Mouse (Mus musculus): ENCODE results near the gene Fars2.

The Fars2 gene

DNA sequence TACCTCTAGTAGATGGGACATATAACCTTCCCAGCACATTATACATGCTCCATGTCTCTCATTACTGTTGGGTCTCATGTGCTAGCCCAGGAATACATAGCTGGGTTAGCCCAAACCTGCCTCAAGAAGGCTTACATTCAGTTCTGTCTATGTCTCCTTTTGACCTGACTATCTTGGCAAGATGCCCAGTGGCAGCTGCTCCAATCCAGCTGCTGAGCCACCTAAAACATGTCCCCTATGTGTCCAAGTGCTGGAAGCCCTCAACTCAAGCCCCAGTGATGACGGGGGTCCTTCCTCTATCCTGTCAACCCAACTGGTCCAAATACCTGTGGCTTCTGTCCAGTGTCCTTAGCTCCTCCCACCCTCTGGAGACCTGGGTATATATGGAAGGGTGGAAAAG, 437.5 kb downstream of the Fars2 start:
- Histone ChIP-seq H3K27me3 (ENCODE audit: control insufficient read depth, insufficient read depth, low read length, poor library complexity, severe bottlenecking) (no peaks in the 10 kb centered on the region), H3K36me3 (ENCODE audit: control insufficient read depth, insufficient read depth, low read length, poor library complexity, severe bottlenecking) (no peaks in the 10 kb centered on the region)
- no peak for DNase-seq (ENCODE audit: low read depth, low spot score)

DNA sequence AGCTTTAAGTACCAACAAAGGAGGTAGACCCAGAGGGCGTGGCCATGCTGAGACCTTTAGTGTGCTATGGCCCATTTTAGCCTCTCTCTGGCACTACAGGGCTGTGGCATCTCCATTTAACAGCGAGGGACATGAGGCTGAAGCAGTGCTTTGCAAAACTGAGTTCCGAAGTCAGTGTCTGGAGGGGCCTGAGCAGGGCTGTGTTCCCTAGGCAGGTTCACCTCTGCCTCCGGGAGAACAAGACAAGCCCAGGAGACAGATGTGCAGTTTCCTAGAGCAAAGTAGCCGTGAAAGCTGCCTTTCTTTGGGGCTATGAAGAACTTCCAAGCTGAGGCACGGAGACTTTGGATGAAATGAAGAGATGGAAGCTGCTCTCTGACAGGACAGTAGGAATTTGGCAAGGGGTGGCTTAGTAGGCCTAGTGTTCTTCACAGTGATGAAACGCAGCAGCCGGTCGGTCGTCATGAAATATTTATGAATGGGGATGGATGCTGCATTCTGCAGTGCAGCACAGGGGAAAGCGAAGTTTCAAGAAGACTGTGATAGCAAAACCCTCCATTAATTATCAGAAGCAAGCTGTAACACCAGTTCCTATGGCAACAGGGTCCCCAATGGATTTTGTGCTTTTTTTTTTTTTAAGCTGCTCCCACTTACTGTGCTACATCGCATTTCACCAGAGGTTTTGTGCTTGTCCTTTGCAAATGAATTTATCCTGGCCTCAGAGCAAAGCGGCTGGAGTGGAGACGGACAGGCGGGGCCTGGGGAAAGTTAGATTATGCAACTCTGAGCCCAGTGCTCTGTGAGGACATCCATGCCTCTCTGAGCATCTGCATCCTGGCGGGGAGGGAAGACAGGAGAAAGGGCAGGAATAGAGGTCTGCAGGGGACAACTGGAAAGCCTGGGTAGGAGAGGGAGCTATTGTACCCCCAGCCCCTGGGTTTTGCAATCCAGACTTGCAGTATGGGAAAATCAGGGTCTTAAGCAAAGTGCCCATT, 445.5 kb downstream of the Fars2 start:
- H3K27me3 ChIP-seq (ENCODE audit: control insufficient read depth, insufficient read depth, low read length, poor library complexity, severe bottlenecking), result no peaks in the 10 kb centered on the region
- DNase-seq (ENCODE audit: low read depth, low spot score), result no peak
- no peaks in the 10 kb centered on the region for H3K36me3 ChIP-seq (ENCODE audit: control insufficient read depth, insufficient read depth, low read length, poor library complexity, severe bottlenecking)

DNA sequence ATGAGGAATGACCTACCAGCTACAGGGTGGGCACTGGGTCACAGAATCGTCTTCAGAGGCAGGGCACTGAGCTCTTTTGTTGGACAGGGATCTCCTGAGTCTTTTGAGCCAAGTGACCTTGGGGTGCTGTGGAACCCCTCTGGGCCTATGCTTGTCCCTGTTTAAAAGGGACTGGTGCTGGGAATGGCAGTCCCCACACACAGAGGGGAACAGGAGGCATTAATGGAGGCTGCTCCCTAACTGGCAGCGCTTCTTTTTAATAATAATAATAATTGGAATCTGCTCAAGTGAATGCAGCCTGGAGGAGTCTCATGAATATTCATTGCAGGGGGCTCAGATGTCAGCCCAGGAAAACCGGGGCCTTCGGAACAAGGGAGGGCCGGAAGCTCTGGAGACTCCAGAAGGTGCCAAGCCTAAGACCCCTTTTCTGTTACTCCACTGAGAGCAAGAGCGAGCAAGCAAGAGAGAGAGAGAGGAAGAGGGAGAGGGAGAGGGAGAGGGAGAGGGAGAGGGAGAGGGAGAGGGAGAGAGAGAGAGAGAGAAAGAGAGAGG, 447.6 kb downstream of the Fars2 start:
- H3K36me3 ChIP-seq (ENCODE audit: control insufficient read depth, insufficient read depth, low read length, poor library complexity, severe bottlenecking), result no peaks in the 10 kb centered on the region
- H3K27me3 ChIP-seq (ENCODE audit: control insufficient read depth, insufficient read depth, low read length, poor library complexity, severe bottlenecking), result no peaks in the 10 kb centered on the region
- DNase-seq (ENCODE audit: low read depth, low spot score), result no peak

DNA sequence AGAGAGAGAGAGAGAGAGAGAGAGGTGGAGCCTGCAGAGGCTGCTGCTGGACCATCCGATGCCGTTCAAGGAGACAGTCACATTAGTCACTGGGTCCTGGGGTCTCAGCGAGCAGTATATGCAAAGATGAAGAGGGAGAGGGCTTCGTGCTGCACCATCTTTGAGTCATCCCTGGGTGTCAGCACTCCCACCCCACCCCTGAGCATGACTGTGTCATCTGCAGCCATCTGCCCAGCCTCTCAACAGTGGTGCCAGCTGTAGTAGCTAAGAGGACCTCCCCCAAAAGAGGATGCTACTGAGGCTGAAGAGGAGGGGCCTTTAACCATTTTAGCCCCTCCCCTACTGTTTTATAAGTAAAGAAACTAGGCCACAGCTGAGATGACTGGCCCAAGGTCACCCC, 459.6 kb downstream of the Fars2 start:
- no peaks in the 10 kb centered on the region; the same call in 1 of the 2 replicates for H3K27me3 ChIP-seq (ENCODE audit: control insufficient read depth, insufficient read depth, low read length, poor library complexity, severe bottlenecking)
- no peak for DNase-seq (ENCODE audit: low read depth, low spot score)
- no peaks in the 10 kb centered on the region for H3K36me3 ChIP-seq (ENCODE audit: control insufficient read depth, insufficient read depth, low read length, poor library complexity, severe bottlenecking)

DNA sequence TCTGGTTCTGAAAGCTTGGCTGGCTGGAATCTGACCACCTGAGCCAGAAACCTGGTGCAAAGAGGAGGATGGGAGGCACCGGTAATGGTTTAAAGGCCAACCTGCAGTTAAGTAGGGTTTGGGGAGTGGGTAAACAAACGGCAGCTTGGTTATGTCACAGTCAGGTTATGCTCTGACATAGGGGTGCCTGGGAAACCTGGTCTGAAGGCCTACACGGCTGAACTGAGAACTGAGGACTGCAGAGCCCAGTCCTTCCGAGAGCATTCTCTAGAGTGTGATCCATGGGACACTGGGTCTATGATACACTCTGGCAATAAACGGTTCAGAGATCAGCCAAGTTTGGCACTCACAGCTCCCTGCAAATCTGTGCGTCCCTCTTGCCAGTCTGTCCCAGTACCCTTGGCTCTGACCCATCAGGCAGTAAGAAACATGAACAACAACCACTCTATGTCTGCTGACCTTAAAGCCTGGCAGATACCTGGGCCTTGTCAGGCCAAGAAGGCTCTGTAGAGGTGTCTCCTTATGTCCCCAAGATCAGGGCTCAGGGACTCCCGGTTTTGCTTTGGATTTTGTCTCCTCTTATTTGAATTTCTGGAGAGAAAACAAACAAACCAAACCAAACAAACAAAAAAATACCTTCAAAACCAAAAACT, 460.8 kb downstream of the Fars2 start:
- H3K27me3 ChIP-seq (ENCODE audit: control insufficient read depth, insufficient read depth, low read length, poor library complexity, severe bottlenecking), result no peaks in the 10 kb centered on the region; the same call in 1 of the 2 replicates
- no peaks in the 10 kb centered on the region for H3K36me3 ChIP-seq (ENCODE audit: control insufficient read depth, insufficient read depth, low read length, poor library complexity, severe bottlenecking)
- DNase-seq (ENCODE audit: low read depth, low spot score), result no peak

DNA sequence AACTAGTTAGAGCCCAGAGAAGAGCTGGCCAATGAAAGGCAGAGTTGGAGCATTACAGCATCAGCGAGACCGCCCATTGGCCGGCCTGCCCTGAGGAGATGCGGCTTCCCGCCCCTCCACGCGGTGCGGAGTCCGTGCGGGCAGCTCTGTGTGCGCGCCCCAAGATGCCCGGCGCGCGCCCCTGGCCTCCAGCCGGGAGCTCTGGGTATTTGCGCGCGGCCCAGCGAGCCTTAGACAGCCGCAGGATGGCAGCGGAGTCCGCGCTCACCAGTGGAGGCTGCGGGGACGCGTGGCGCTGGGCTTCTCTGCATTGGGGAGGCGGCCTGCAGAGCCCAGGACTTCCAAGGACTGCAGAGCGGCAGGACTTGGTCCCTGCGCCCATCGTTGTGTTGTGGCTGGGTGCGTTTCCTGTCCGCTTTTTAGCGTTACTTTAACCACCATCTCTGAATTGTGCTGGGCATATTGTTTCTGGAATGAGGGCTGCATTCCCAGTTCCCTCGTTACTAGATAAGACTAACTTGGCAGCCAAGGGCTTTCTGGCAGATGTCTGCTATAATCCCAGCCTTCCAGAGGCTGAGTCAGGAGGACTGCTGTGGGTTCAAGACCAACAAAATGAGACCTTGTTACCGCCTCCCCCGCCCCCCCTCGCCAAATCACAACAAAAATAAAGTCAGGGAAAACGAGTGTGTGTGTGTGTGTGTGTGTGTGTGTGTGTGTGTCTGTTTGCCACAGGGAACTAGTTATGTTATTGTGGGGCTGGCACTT, 461.5 kb downstream of the Fars2 start:
- DNase-seq (ENCODE audit: low read depth, low spot score), result no peak
- Histone ChIP-seq H3K27me3 (ENCODE audit: control insufficient read depth, insufficient read depth, low read length, poor library complexity, severe bottlenecking) (no peaks in the 10 kb centered on the region; the same call in 1 of the 2 replicates), H3K36me3 (ENCODE audit: control insufficient read depth, insufficient read depth, low read length, poor library complexity, severe bottlenecking) (no peaks in the 10 kb centered on the region)

DNA sequence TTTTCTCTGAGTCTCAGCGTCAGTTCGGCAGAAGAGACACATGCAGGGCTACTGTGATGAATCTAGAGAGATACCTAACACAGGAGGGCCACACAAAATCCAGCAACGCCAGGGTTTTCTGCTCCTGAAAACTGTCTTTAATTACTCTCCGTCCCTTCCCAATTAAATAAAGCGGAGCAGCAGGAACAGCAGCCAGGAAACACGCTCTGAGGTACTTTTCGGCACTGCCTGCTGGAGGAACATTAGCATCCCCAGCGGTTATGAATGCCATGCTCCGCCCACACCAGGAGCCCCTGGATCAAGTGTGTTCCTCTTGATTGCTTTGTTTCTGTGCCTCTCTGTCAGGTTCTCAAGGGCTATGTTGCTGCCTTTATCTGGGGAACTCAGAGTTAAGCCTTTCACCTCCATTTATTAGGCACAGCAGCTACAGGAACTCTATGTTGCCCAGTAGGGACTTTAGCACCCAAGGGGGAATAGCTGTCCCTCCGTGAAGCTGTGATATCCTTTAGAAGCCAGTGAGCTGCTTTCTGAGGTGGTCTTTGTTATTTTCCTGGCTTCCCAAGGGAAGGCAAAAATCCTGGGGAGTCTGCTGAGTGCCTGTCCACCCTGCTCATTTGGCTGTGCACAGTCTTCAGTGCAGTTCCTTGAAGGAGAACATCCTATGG, 465.3 kb downstream of the Fars2 start:
- H3K36me3 ChIP-seq (ENCODE audit: control insufficient read depth, insufficient read depth, low read length, poor library complexity, severe bottlenecking), result no peaks in the 10 kb centered on the region
- no peaks in the 10 kb centered on the region for H3K27me3 ChIP-seq (ENCODE audit: control insufficient read depth, insufficient read depth, low read length, poor library complexity, severe bottlenecking)
- DNase-seq (ENCODE audit: low read depth, low spot score), result no peak

DNA sequence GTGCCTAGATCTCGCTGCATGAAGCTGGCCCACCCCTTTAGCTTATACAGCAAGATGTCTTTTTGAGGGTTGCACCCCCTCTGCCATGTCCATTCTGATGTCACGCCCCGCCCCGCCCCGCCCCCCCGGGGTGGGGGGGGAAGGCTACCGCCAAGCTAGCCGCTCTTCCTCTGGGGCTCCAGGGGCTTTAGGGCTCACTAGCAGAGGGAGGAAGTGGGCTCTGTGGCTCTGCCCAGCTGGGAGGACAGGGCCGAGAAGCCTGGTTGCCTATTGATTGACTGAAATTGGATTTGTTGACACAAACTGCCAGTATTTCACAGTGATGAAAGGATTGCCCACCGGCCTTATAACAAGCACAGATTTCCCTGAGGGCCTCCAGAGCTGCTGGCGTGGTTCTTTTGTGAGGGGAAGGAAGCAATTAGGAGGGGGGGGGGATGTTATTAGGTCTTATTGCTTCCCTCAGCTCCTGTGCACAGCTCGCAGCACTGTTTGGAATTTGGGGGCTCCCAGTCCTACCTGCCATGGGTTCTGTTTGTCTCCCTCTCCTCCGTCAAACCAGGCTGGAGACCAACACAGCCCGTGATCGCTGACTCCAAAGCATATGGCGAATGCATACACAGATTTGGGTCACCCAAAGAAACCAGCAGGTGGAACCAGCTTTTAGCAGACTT, 466.4 kb downstream of the Fars2 start:
- DNase-seq (ENCODE audit: low read depth, low spot score), result no peak
- Histone ChIP-seq H3K36me3 (ENCODE audit: control insufficient read depth, insufficient read depth, low read length, poor library complexity, severe bottlenecking) (no peaks in the 10 kb centered on the region), H3K27me3 (ENCODE audit: control insufficient read depth, insufficient read depth, low read length, poor library complexity, severe bottlenecking) (no peaks in the 10 kb centered on the region)

DNA sequence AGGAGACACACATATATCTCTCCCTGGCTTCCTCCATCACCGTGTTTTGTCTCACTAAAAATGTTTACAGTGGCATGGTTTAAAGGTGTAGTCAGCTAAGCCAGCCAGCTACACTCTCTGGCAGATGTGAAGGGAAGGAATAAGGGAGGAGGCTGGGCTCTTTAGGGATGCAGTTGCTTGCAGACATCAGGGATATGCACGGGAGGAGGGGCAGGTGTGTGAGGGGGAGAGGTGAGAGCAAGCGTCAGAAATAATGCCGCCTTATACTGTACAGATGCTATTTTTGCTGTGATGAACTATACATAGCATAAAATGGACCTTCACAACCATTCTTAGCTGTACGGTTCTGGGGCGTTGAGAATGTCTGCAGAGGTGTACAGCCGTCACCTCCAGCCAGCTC, 467.0 kb downstream of the Fars2 start:
- Histone ChIP-seq H3K36me3 (ENCODE audit: control insufficient read depth, insufficient read depth, low read length, poor library complexity, severe bottlenecking) (no peaks in the 10 kb centered on the region), H3K27me3 (ENCODE audit: control insufficient read depth, insufficient read depth, low read length, poor library complexity, severe bottlenecking) (no peaks in the 10 kb centered on the region)
- DNase-seq (ENCODE audit: low read depth, low spot score), result no peak

DNA sequence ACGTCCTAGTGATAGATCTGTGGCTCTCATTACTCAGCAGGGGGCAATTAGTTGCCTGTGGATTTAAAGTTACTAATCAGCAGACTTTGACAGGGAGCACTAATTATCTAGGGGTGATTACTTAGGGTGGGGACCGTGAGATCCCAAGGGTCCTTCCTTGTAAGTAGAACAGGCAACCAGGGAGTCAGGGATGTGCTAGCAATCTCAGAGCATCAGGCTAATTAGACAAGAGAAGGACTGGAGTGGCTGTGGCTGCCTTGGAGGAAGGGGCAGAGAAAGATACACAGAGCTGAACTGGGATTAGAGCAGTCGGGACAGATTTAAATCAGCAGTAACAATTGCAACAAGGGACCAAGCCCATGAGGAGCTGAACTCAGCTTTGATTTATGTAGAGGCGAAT, 471.9 kb downstream of the Fars2 start:
- H3K27me3 ChIP-seq (ENCODE audit: control insufficient read depth, insufficient read depth, low read length, poor library complexity, severe bottlenecking), result no peaks in the 10 kb centered on the region

DNA sequence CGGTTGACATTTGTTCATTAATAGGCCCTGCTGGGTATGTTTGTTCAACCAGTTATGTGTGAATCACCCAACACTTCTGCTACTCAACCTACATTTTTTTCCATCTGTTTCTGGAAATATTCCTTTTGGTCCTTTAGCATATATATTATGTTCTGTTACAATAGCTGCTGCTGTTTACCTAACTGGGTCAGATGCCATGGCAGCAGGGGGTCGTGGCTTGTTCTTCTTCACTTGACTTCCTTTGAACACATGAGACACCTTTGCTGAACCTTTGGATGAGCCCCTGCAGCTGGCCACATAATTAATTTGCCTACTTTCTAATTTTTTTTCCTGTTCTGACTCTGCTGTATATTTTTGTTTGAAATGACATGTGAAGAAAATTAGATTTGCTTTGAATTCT, 475.1 kb downstream of the Fars2 start:
- DNase-seq (ENCODE audit: low read depth, low spot score), result no peak
- Histone ChIP-seq H3K36me3 (ENCODE audit: control insufficient read depth, insufficient read depth, low read length, poor library complexity, severe bottlenecking) (no peaks in the 10 kb centered on the region), H3K27me3 (ENCODE audit: control insufficient read depth, insufficient read depth, low read length, poor library complexity, severe bottlenecking) (no peaks in the 10 kb centered on the region)

More for the DNA sequence above, 471.9 kb downstream of the Fars2 start:
- DNase-seq (ENCODE audit: low read depth, low spot score), result no peak
- no peaks in the 10 kb centered on the region for H3K36me3 ChIP-seq (ENCODE audit: control insufficient read depth, insufficient read depth, low read length, poor library complexity, severe bottlenecking)

DNA sequence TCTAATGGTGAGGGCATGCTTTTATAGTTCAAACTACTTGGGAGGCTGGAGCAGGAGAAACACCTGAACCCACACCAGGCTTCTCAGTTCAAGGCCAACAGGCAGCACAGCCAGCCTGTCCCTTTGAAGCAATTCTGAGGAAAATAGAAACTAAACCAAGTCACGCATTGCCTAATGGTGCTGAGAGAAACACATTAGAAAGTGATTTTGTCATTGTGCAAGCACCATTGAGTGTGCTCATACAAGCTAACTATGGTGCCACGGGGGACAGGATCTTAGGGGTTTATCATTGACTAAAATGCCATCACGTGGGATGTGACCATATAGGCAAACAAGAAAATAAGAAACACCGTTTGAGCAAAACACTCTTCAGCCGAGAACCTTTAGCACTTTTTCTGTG, 489.5 kb downstream of the Fars2 start:
- DNase-seq (ENCODE audit: low read depth, low spot score), result no peak
- Histone ChIP-seq H3K27me3 (ENCODE audit: control insufficient read depth, insufficient read depth, low read length, poor library complexity, severe bottlenecking) (no peaks in the 10 kb centered on the region; the same call in 1 of the 2 replicates), H3K36me3 (ENCODE audit: control insufficient read depth, insufficient read depth, low read length, poor library complexity, severe bottlenecking) (no peaks in the 10 kb centered on the region)

DNA sequence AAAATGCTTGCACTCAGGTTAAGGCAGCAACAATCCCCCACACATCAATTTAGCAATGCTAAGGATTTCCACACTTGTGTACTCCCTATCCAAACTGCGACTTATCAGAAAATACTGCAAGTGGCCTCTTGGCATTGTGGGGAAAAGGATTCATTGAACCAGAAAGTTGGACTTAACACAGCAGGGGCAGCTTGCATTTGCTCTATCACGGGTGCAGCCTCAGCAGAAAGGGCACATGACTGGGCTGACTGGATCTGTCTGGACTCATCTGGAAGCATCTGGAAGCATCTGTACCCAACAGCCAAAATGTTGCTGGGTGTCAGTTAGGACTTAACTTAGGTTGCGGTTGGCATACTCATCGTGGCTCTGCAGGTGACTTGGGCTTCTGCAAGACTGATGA, 490.7 kb downstream of the Fars2 start:
- no peaks in the 10 kb centered on the region; the same call in 1 of the 2 replicates for H3K27me3 ChIP-seq (ENCODE audit: control insufficient read depth, insufficient read depth, low read length, poor library complexity, severe bottlenecking)
- no peaks in the 10 kb centered on the region for H3K36me3 ChIP-seq (ENCODE audit: control insufficient read depth, insufficient read depth, low read length, poor library complexity, severe bottlenecking)
- no peak for DNase-seq (ENCODE audit: low read depth, low spot score)

DNA sequence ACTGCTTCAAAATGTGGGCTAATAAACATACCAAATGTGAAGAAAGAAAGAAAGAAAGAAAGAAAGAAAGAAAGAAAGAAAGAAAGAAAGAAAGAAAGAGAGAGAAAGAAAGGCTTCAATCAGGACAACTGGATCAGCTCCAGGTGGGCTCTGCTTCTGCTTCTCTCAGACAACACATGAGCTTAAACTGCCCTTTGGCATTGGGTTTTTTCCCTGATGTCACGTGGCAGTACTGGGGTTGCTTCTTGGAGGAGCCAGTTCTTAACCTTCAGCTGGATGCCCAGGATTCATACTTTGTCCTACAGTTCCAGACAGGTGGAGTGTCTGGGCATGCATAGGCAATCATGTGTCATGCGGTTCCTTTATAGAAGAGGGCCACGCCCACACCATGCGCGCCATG, 493.2 kb downstream of the Fars2 start:
- no peak for DNase-seq (ENCODE audit: low read depth, low spot score)
- Histone ChIP-seq H3K36me3 (ENCODE audit: control insufficient read depth, insufficient read depth, low read length, poor library complexity, severe bottlenecking) (no peaks in the 10 kb centered on the region), H3K27me3 (ENCODE audit: control insufficient read depth, insufficient read depth, low read length, poor library complexity, severe bottlenecking) (no peaks in the 10 kb centered on the region)
